9 mouse cellular contexts compared by ENCODE assay signal in the genomic region with DNA sequence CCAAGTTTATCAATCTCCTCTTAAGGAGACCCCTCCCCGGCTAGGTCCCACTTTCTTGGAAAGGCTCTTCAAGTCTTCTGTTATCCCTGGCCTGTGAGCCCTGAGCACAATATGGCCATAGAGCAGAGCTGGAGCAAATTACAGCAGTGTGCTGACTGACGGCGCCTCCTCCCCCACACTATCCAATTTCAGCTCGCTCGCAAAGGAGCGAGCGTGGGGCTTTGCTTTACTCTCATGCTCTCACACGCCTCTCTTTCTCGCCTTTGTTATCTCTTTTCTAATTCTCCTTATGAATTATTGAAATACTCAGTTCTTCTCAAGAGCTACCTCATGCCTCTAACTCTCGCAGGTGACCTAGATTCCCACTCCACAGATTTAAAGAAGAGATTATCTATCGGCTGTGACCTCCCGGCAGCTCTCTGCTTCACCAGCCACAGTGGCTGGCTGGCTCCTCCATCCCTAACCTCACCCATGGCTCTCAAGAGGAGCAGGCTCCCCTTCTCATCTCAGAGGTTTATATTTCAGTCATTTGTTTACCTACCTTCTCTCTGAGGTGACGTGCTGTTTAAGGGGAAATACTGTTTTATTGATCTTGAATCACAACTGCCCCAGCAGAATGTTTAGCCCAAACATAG.
DNase-seq lines count a peak whose midpoint lies in the region; ATAC-seq and TF ChIP-seq lines count a peak whose summit lies in the region.
"Had no signal": no experiment of that assay in that cellular context is flagged by ENCODE, and none has a peak within 500 bp of the region (broad histone marks: within the 10 kb centered on the region; RNA-seq: fewer than 3 reads in every experiment).

No protein-coding gene starts in this region.

- H3K27ac ChIP-seq in heart, embryonic 12.5 days (ENCODE audit: poor library complexity, severe bottlenecking), result no peak overlapping the region
- peak overlapping the region; percentile 80 for H3K27ac ChIP-seq in midbrain, embryonic 13.5 days
- H3K27ac ChIP-seq in lung, postnatal 0 days (ENCODE audit: low read length), result no peak overlapping the region

- peaks cover 6% of the 10 kb centered on the region for H3K4me1 ChIP-seq in heart, embryonic 12.5 days (replicated peaks)
- H3K4me1 ChIP-seq in midbrain, embryonic 13.5 days (replicated peaks), result peaks cover 25% of the 10 kb centered on the region
- no peaks in the 10 kb centered on the region for H3K4me1 ChIP-seq in lung, postnatal 0 days (ENCODE audit: insufficient read depth, low read depth, low read length)

- no peak for DNase-seq in heart, postnatal 25 days (ENCODE audit: low spot score)
- peak; percentile 78 for DNase-seq in embryo, embryonic 10.5 days (ENCODE audit: low spot score)
- peak; percentile 66 for DNase-seq in forelimb bud, embryonic 11.5 days (ENCODE audit: low read depth, low spot score)
- no peak for DNase-seq in adrenal gland, postnatal 25 days
- no peak for DNase-seq in lung, postnatal 0 days (ENCODE audit: low spot score)
- DNase-seq in spleen, postnatal 14 days (ENCODE audit: low spot score in 2 of 2), result no peak

- H3K4me3 ChIP-seq in heart, embryonic 12.5 days, result peak overlapping the region; percentile 12; the same call in 1 of the 2 replicates
- no peak overlapping the region for H3K4me3 ChIP-seq in midbrain, embryonic 13.5 days (replicated peaks)
- no peak overlapping the region for H3K4me3 ChIP-seq in lung, postnatal 0 days (ENCODE audit: low read depth, low read length)

- TF ChIP-seq EP300 in lung, postnatal 0 days (IDR thresholded peaks at IDR 0.05), result no peak

- TF ChIP-seq CTCF in lung, postnatal 0 days (IDR thresholded peaks at IDR 0.05), result no peak

- H3K4me2 ChIP-seq in heart, embryonic 12.5 days, result peak overlapping the region; percentile 50
- peak overlapping the region; percentile 46 for H3K4me2 ChIP-seq in midbrain, embryonic 13.5 days (replicated peaks)
- no peak overlapping the region for H3K4me2 ChIP-seq in lung, postnatal 0 days (replicated peaks; ENCODE audit: low read depth, low read length)

- ATAC-seq in heart, embryonic 12.5 days (ENCODE audit: insufficient number of reproducible peaks, low FRiP score), result no peak; the same call in 1 of the 2 replicates
- ATAC-seq in midbrain, embryonic 13.5 days, result peak; percentile 95
- no peak for ATAC-seq in lung, postnatal 0 days

- no peak overlapping the region for H3K9ac ChIP-seq in heart, embryonic 12.5 days
- 0 out of 2 replicates have a peak overlapping the region, but pooled peaks have one; percentile 44 for H3K9ac ChIP-seq in midbrain, embryonic 13.5 days (replicated peaks)
- no peak overlapping the region for H3K9ac ChIP-seq in lung, postnatal 0 days (replicated peaks; ENCODE audit: low read depth)

- intact Hi-C loops in heart, postnatal 25 days (cut with DNase I), result no loop called here

- H3K36me3 ChIP-seq in heart, embryonic 12.5 days, result peaks cover 35% of the 10 kb centered on the region
- H3K36me3 ChIP-seq in midbrain, embryonic 13.5 days, result peaks cover 37% of the 10 kb centered on the region
- no peaks in the 10 kb centered on the region for H3K36me3 ChIP-seq in lung, postnatal 0 days (ENCODE audit: insufficient read depth, low read length)

- 23% methylated on average over 13 of the region's 13 CpGs for WGBS in heart, embryonic 12.5 days
- WGBS in midbrain, embryonic 13.5 days, result 5% methylated on average over 13 of the region's 13 CpGs
- 30% methylated on average over 13 of the region's 13 CpGs for WGBS in lung, postnatal 0 days

- H3K9me3 ChIP-seq in heart, embryonic 12.5 days (replicated peaks), result no peaks in the 10 kb centered on the region
- H3K9me3 ChIP-seq in midbrain, embryonic 13.5 days, result no peaks in the 10 kb centered on the region
- H3K9me3 ChIP-seq in lung, postnatal 0 days (ENCODE audit: low read length), result no peaks in the 10 kb centered on the region

- H3K27me3 ChIP-seq in heart, embryonic 12.5 days (replicated peaks), result no peaks in the 10 kb centered on the region
- no peaks in the 10 kb centered on the region for H3K27me3 ChIP-seq in midbrain, embryonic 13.5 days
- no peaks in the 10 kb centered on the region for H3K27me3 ChIP-seq in lung, postnatal 0 days (replicated peaks; ENCODE audit: insufficient read depth, low read length)
- H3K27me3 ChIP-seq: CH12.LX had no signal

Comparison
In these comparisons a context has a peak if more than half of its experiments do, and no peak if none do; other contexts are left out.
1. DNase-seq: peak in embryo, embryonic 10.5 days (single experiment) and forelimb bud, embryonic 11.5 days (single experiment); none in heart, postnatal 25 days (single experiment), adrenal gland, postnatal 25 days (single experiment), lung, postnatal 0 days (single experiment) and spleen, postnatal 14 days (0 of 2).